Mouse (Mus musculus): Measurements from ENCODE around the gene Mlana.

Gene Mlana

DNA sequence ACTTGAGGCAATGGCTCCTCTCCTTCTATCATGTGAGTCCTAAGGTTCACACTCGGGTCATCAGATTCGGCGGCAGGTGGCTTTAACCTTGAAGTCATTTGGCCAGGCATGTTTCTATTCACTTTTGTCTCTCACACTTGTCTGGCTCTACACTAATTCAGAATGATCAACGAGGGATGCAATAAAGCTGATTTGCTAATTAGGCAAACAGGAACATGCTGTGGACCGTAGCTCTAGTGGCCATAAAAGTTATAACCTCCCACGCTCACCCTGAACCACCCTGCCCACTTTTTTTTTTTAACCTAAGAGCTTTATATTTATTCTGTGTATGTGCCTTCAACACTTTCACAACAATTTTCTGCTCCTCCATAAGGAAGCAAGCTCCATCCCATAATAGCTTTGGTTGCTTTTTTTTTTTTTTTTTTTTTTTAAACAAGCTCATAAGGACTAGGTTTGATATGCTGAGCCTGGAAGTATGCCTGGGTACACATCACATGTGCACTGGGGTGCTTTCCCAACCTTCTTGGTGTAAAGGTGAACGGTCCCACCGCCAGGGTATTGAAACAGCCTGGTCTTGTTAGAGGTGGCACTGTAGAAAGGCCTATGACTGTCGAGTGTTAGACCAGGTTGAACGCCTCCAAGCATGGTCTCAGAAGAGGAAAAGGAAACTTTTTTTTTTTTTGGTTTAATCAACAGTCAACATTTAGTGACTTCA, 21.0 kb upstream of the Mlana start:
- no peak for DNase-seq

DNA sequence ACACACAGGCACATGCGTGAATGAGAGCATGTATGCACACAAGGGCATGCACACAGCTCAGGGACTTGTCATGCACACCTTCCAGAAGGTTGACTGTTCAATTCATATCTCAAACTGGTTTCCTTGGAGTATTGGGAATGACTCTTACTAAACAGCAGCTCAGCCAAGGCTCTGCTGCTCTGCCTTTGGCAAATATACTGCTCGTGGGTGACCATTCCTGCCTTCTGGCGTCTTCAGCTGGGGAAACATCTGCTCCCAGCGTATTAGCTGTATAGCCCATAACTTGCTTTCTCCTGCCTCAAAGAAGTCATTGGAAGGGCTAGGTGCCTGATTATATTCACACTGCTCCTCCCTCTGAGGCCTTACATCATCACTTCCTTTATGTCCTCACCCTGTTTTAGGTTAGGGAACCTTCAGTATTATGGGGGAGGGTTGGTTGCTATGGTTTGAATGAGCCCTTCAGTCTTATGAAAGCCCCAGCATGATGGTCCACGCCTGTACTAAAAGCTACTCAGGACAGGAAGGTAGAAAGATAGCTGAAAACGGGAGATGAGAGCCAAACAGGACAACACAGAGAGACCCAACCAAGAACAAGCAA, 19.3 kb upstream of the Mlana start:
- DNase-seq, result no peak

DNA sequence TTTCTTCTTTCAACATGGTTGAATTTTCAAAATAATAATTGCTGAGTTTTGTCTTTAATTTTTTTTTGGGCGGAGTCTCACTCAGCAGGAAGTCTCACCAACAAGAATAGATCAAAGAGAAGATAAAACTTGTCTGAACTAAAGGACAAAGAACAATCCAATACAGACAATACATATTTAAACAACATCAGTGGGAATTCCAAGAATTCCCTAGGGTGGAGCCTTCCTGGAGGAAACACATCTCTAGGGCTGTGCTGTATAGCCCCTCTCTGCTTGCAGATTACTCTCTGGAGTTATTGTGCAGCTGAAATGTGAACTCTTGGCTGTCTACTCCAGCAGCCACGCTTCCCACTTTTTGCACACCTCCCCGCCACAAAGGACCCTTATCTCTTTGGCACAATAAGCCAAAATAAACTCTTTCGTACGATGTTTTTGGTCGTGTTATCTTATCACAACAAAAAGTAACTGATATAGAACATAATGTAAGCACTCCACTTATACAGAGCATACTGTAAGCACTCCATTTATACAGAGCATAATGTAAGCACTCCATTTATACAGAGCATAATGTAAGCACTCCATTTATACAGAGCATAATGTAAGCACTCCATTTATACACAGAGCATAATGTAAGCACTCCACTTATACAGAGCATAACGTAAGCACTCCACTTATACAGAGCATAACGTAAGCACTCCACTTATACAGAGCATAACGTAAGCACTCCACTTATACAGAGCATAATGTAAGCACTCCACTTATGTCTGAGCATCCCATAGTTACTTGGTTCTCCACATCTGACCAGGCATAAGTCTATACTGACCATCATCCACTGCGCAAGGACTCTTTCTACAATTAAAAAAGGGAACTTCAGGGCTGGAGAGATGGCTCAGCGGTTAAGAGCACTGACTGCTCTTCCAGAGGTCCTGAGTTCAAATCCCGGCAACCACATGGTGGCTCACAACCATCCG, 17.2 kb upstream of the Mlana start:
- no peak for DNase-seq

DNA sequence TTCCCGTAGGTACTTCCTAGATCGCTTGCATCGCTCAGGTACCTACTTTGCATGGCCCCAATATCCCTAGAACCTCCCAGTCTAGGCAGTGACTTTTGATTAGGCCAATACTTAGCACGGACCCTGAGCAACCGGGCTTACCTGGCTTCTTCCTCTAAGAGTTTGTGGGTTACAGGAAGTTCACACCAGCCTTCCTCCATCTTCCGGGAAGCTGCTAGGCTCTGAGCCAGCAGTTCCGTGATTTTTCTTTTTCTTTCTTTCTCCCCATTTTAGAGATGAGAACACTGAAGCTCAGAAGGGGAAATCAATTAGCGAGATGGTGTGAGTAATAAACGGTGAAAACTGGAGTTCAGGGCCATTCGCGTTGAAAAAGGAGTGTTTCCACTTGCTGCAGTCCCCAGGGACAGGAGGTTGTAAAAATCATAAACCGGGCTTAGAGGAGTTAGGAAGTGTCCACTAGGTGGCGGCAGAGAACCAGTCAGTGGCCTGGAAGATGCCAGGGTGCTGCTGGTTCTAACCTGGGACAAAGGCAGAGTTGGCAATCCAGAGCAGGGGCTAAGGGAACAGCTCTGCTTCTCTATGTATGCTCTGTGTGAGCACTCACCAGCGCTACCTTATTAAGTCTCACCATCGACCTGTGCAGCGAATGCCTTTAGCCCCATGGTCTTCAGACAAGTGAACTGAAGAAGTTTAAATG, 13.6 kb upstream of the Mlana start:
- peak; percentile 86 for DNase-seq

DNA sequence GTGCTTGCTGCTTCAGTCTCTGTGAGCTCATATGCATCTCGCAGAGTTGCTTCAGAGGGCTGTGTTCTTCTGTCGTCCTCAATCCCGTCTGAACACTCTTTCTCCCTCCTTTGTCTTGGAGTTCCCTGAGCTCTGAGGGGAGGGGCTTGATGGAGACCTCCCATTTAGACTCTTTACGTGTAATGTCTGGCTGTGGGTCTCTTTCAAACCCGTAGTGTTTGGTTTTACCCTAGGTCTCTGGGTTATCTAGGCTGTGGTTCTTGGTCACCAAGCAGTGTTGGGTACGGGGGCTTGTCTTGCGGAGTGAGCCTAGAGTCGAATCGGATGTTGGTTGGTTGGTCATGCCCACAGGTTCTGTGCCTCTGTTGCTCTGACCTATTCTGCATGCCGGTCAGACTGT, 2.6 kb upstream of the Mlana start:
- no peak for DNase-seq

DNA sequence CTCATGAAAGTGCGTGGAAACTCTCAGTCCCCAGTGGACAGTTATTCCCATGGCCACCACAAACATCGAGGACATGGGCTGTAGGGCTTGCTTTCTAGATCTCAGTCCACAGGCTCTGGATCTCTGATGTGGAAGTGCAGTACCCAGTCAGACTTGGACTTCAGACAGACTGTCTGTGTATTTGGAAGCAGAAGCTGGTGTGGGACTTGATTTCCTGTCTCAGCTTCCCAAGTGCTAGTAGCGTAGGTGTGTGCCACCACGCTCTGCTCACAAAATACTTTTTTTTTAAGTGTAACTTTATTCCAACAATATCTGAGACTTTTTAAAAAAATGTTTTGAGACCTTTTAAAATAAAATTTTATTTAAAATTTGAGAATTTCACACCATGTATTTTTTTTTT, 1.3 kb upstream of the Mlana start:
- DNase-seq, result no peak

DNA sequence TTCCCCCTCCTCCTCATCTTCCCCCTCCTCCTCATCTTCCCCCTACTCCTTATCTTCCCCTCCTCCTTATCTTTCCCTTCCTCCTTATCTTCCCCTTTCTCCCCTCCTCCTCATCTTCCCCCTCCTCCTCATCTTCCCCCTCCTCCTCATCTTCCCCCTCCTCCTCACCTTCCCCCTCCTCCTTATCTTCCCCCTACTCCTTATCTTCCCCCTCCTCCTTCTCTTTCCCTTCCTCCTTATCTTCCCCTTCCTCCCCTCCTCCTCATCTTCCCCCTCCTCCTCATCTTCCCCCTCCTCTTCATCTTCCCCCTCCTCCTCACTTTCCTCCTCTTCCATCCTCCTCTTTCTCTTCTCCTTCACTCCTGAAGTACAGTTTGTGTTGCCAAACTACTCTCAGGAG, 784 bp upstream of the Mlana start:
- DNase-seq, result no peak

DNA sequence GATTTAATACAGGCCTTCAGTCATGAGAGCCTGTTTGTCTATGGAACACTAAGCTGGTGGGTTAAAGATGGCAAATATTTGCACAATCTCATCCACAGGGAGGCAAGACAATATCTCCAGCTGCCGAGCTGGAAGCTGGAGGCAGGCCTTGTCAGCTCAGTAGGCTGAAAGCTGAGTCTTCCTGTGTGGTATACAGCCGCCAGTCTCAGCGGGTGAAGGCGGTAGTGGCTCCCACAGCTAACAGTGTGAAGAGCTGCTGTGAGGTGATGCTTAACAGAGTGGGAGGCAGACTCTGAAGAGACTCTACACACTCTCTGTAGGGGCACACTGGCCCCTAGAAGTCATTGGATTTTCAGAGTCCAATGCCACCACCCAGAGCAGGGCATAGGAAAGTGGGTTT, 4.1 kb downstream of the Mlana start:
- DNase-seq, result no peak

DNA sequence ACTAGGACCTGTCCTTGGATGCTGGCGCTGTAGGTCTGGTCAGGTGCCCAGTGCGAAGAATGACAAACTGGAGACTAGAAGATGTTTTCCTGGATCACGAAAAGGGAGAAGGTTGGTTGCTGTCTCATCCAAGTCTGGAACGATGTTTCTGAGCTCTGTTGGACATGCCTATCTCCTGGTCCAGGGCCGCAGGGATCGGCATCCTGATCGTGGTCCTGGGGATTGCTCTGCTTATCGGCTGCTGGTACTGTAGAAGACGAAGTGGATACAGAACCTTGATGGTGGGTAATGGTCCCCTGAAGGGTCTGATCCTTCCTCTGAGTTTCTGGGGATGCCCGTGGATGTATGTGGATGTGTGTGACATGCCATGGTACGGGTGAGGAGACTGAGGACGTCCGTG, 6.8 kb downstream of the Mlana start:
- no peak for DNase-seq

DNA sequence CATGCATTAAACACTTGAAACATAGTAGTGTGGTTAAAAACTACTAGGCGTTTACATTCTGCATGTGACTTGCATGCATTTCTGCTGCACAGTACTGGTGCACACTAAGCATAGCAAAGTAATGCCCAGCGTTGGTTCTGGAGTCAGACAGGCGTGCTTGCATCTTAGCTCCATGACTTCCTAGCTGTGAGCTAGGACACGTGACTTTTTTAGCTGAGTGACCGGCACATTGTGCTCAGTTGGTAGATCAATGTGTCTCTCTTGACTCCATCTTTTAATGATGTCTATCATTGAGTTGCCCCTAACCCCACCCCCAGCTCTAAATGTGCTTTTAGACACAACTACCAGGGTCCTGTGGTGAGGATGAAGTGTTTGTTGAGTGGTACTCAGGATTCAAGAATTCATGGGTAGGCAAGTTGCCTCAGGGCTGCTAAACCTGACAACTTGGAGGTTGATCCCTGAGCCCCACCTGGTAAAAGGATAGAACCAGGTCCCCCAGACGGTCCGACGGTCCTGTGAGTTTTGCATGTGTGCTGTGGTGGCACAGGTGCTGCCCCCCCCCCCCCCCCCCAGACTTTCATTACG, 9.8 kb downstream of the Mlana start:
- no peak for DNase-seq

DNA sequence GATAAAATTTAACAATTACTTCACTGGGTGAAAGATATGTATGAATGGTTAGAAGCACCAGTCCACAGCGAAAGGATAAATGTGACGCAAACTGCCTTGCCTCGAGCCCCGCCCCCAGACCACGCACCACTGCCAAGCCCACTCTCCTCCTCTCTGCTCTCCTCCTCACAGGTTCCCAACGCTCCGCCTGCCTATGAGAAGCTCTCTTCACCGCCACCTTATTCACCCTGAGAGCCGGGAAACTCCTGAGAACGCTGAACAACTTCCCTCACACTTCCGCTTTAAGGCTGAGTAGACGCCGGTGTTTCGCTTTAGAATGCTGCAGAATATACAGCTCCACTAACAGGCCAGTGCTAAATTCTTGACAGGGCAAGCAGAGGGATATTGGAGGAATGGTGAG, 10.4 kb downstream of the Mlana start:
- DNase-seq, result no peak

DNA sequence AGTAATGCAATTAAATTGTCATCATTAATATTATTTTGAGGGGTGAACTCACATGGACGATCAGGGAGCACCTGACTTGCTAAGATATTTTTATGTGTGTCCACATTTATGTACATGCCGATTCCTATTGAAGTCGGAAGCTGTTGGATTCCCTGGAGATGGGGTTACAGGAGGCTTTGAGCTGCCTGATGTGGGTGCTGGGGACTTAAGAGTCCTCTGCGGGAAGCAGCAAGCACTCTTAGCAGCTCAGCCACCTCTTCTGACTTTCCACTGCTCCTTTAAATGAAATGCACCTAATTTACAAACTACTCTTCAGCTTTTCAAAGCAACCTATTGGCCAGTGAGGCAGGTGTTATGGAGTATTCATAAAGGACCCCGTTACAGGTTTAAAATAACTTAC, 10.8 kb downstream of the Mlana start:
- no peak for DNase-seq

DNA sequence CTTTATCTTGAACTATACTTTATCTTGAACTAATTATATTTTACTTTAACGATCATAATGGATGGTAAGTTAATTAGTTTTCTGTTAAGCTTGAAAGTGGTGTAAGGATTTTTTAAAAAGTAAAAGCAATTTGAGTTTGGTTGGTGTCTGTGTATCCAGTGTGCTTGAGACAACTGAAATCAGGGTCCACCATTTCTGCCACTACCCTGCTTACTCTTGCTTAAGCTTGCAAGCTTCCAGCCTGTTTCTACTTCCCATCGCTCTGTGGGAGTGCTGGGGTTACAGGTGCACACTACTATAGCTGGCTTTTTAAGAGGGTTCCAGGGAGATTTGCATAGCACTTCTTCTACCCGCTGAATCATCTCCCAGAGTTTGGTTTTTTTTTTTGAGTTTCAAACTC, 11.8 kb downstream of the Mlana start:
- DNase-seq, result no peak

DNA sequence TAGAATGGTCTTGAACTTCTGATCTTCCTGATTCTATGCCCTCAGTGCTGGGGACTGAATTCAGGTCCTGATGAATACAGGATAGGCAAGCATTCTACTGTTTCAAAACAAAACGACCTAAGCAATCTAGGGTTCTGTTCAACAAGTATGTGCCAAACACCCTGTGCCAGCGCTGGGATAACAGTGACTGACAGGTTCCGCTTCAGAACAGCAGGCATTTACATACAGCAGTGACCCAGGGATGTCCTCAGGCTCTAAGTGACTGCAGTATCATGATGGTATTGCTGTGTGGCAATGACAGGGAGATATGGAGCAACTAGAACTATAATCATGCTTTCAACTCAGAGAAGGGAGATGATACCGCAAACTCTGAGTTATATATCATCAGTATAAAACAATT, 15.8 kb downstream of the Mlana start:
- DNase-seq, result no peak

DNA sequence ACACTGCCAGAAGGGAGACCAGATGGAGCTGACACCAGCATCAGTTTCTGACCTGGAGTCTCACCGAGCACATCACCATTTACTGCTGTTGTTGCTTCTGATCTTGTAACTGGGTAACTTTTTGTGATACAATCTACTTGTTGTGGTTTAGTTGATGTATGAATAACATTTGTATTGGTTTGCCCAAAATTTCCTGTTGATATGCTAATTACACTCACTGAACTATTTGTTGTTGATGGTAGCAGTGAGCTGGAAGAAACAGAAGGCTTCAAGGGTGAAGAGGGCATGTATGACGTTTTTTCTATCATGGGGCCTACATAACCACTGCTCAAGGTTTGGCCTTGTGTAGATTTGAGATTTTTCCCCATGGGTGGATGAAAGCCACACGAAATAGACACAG, 20.2 kb downstream of the Mlana start:
- no peak for DNase-seq

DNA sequence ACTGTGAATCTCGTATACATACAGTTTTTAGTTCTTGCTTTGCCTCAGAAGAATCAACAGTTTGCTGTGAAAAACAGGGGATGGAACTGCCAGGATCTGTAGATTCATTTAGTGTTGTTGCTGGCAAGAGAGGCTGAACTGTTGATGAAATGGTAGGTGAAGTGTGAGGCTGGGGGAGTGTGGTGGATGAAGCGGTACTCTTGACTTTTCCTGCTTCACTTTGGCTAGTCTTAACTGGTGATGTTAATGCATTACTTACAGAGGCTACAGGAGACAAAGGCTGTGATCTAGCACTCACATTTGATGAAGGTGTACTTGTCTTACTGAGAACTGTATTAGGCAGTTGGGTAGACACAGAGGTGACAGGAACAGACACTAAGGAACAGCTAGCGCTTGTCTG, 20.9 kb downstream of the Mlana start:
- DNase-seq, result no peak

DNA sequence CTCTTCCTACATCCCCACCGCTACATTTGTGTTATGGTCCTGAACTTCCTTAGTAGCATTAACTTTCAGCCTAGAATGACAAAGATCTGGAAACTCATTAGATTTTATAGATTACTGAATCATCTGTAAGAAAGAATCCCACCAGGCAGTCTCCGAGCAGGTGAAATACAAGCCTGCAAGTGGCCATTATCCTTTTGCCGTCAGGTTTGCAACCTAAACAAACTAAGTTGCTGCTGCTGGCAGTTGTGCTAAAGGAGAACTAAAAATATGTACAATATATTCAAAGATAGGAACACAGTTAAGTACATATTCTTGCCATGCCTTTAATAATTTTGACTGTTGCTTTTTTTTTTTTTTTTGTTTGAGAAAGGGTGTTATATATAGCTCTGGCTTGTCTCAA, 37.8 kb downstream of the Mlana start:
- no peak for DNase-seq

DNA sequence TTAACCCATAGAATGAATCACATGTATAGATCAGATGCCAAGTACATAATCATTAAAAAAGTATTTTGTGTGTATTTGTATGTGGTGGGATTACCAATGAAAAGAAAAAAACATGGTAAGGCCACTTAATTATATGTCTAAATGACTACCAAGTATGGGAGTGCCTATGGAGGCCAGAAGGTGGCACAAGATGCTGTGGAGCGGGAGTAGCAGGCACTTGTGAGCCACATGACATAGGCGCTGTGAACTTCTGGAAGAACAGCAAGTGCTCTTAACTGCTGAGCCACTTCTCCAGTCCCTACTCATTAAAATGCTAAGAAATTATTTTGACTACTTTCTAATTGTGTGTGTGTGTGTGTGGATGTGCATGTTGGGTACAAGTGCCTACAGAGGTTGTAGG, 42.0 kb downstream of the Mlana start:
- no peak for DNase-seq

DNA sequence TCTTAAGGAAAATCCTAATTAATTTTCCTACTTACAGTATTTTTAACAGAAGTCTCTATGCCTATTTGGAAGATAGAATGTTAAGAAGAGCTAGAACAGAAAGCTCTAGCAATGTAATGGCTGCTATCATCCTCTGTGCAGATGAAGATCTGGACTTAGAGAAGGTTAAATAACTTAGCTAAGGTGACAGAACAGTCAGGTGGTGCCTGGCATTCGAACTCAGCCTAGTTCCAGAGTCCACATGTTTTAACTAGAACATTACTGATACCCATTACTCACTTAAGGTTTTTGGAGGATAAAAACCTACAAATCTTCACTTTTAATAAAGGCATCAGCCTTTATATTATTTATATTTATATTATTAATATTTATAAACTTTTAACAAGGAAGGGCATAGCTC, 43.0 kb downstream of the Mlana start:
- no peak for DNase-seq

DNA sequence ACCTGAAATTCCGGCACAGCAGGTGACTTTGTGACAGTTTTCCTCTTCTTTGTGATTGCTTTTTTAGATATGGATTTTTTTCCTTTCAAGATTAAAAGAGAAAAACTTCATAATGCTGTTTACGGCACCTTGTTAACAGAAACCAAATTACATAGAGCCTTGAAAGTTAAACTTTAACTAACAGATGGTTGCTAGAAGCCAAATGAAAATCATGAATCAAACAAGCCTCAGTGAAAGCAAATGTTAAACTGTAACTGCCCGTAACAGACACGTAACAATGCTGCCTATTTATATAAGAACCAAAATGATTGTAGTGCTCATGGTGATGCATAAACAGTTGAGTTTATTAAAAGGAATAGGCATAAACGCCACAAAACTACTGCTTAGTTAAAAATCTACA, 45.9 kb downstream of the Mlana start:
- DNase-seq, result no peak

DNA sequence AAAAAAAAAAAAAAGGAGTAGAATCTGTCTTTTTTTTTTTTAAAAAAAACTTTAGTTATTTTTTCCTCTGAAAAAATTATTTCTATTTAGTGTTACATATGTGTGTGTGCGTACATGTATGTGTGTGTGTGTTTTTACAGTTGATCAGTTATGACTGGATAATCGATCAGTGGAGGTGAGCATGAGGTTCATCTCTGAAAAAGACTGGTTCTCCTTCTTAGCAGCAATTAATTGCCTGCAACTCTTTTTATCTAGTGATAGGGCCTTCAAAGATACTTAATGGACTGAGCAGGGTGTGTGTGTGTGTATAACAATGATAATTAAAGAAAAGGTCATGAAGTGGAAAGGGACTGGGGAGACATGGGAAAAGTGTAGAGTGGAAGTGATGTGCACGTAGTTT, 53.4 kb downstream of the Mlana start:
- no peak for DNase-seq

DNA sequence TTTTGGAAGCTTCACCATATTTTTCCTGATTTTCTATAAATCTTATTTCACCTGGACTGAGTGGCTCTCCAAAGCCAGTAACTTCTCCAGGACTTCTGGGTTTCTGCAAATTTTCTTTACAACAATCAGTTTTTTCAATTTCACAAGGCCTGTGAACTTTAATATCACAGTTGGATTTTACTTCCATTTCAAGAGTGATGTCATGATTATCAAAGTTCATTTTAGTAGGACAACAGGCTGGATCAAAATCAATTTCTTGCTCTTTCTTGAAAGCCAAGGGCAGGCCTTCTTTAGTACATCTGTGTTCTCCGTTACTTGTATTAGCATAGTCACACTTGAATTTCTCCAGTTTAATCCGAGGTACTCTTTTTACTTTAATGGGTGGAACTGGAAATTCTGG, 56.3 kb downstream of the Mlana start:
- DNase-seq, result no peak
